Mouse (Mus musculus) ES-E14 (cell line): Measurements from ENCODE around the gene Eddm3b. TPM values are rescaled to one million over a fixed set of nuclear protein-coding genes. Genes with fewer than 3 reads are reported as not detected.
"Not testable (repeated sequence)": the region's sequence is repeated elsewhere in the genome, so short reads cannot be mapped to it uniquely, and the experiment has no call there.

Experiments used
- DNase-seq: peaks from one replicate; pipeline ENCODE4 v3.0.0-alpha.2; 2013; ENCODE audit warnings: low read depth, low spot score
- H3K27ac ChIP-seq: 2 replicates; pipeline ENCODE4 v1.5.1; 2012; ENCODE audit warnings: low read depth, mild to moderate bottlenecking, low read length, moderate library complexity, mixed read lengths; ENCODE audit not compliant: poor library complexity, insufficient read depth, severe bottlenecking
- H3K36me3 ChIP-seq: 2 replicates; pipeline ENCODE4 v1.6.1; 2012; ENCODE audit warnings: mild to moderate bottlenecking, low read length, moderate library complexity, mixed read lengths; ENCODE audit not compliant: control insufficient read depth, poor library complexity, insufficient read depth, severe bottlenecking
- H3K4me1 ChIP-seq, 2 experiments: fragments of 150-350 bp in 1 of 2; sonication (generic) in 1 of 2; 2 replicates each; pipeline ENCODE4 v1.6.1; 2012; ENCODE audit warnings: low read length in 2 of 2, mild to moderate bottlenecking in 1 of 2, mixed read lengths in 1 of 2; ENCODE audit not compliant: control insufficient read depth in 2 of 2, insufficient read depth in 2 of 2, poor library complexity in 1 of 2
- H3K4me3 ChIP-seq, 2 experiments: fragments of 150-350 bp in 1 of 2; sonication (generic) in 1 of 2; 2 replicates each; pipeline ENCODE4 v1.5.1; 2012; ENCODE audit warnings: low read length in 2 of 2, low read depth in 1 of 2, mild to moderate bottlenecking in 1 of 2, mixed read lengths in 1 of 2; ENCODE audit not compliant: insufficient read depth in 1 of 2, poor library complexity in 1 of 2, severe bottlenecking in 1 of 2
- H3K9ac ChIP-seq: 2 replicates; pipeline ENCODE4 v1.6.1; 2012; ENCODE audit warnings: low read depth, mild to moderate bottlenecking, low read length, mixed read lengths; ENCODE audit not compliant: poor library complexity, insufficient read depth, severe bottlenecking
- H3K9me3 ChIP-seq: fragments of 150-350 bp; sonication (generic); 2 replicates; pipeline ENCODE4 v1.6.1; 2012; ENCODE audit warnings: low read depth, mild to moderate bottlenecking, low read length; ENCODE audit not compliant: control insufficient read depth, insufficient read depth
- CHD2 ChIP-seq: IDR thresholded peaks from 2 replicates; pipeline ENCODE4 v1.6.1; 2014; ENCODE audit warnings: mild to moderate bottlenecking, low read depth, low read length, inconsistent platforms
- HCFC1 ChIP-seq: IDR thresholded peaks from 2 replicates; pipeline ENCODE4 v1.6.1; 2012; ENCODE audit warnings: low read length, inconsistent platforms, borderline replicate concordance; ENCODE audit not compliant: insufficient read depth
- MAFK ChIP-seq: IDR thresholded peaks from 2 replicates; pipeline ENCODE4 v1.6.1; 2014; ENCODE audit warnings: mild to moderate bottlenecking, low read depth, low read length, inconsistent platforms; ENCODE audit not compliant: insufficient read depth
- ZC3H11A ChIP-seq: IDR thresholded peaks from 2 replicates; pipeline ENCODE4 v1.6.1; 2012; ENCODE audit warnings: low read depth, mild to moderate bottlenecking, inconsistent platforms, low read length, borderline replicate concordance
- ZNF384 ChIP-seq: IDR thresholded peaks from 2 replicates; pipeline ENCODE4 v1.6.1; 2012; ENCODE audit warnings: low read depth, low read length, inconsistent platforms
- in situ Hi-C, 2 experiments: fragments of 600-800 bp; cut with MboI; formaldehyde crosslinking; loops; one replicate each; pipeline ENCODE4 v1.15.1; 2025; ENCODE audit warnings: low sequenced_read_pairs in 2 of 2, inconsistent platforms in 1 of 2; ENCODE audit not compliant: unreplicated experiment in 2 of 2
- total RNA-seq: library from RNA; depleted of rRNA; stranded (reverse); fragments of 300-350 nt; gene quantifications from 2 replicates; pipeline ENCODE4 v1.2.3, GENCODE M21; 2012

Gene Eddm3b
- total RNA-seq, 1 experiment, result not detected

GRCm38 (mm10) chr14:51095736-51096524 lies 18.3 kb upstream of the Eddm3b start:
- Histone ChIP-seq H3K9me3 (no peaks in the 10 kb centered on the region), H3K27ac (no peak overlapping the region), H3K4me1 (no peaks in the 10 kb centered on the region), H3K4me3 (no peak overlapping the region), H3K36me3 (no peaks in the 10 kb centered on the region), H3K9ac (no peak overlapping the region)
- in situ Hi-C loops, result loop anchor here (10.0 to 25.0 kb wide), 2 partner anchors 666 to 679 kb away; partner anchors contain the start of gene Ang4 (in 2 of the 2)
- TF ChIP-seq CHD2 (no peak), ZNF384 (no peak)
- no peak for DNase-seq

DNA sequence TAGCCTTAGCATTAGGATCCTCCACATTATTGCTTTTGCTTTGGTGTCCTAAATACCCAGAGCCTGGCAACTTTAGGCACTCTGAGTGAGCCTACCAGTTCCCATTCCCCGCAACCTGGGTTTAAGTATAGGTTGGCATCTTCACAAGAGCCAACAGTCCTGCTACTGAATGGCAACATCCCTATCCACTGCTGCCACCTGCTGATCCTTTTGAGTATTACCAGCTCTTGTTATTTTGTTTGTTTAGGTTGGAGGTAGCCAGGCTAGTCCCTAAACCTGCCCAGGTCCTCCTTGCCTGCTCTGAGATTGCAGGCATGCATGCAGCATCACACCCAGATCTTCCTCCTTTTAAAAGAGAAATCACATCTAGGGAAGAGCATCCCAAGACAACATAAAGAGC lies 15.9 kb upstream of the Eddm3b start:
- in situ Hi-C loops, result loop anchor here (10.0 to 25.0 kb wide), 2 partner anchors 664 to 677 kb away; partner anchors contain the start of gene Ang4 (in 2 of the 2)
- not testable (repeated sequence) for H3K9me3 ChIP-seq, DNase-seq, H3K4me1 ChIP-seq, H3K9ac ChIP-seq, H3K36me3 ChIP-seq, H3K27ac ChIP-seq, H3K4me3 ChIP-seq

- no peak overlapping the region for H3K4me3 ChIP-seq
- H3K27ac ChIP-seq, result no peak overlapping the region
- H3K4me1 ChIP-seq, result no peaks in the 10 kb centered on the region
- no peaks in the 10 kb centered on the region for H3K9me3 ChIP-seq
- in situ Hi-C loops, result loop anchor here (10.0 to 25.0 kb wide), 2 partner anchors 663 to 676 kb away; partner anchors contain the start of gene Ang4 (in 2 of the 2)
- DNase-seq, result no peak
- TF ChIP-seq CHD2 (no peak), HCFC1 (no peak), ZNF384 (no peak), MAFK (no peak), ZC3H11A (no peak)
- H3K36me3 ChIP-seq, result no peaks in the 10 kb centered on the region
- H3K9ac ChIP-seq, result no peak overlapping the region
Measured at GRCm38 (mm10) chr14:51098921-51099320, 15.3 kb upstream of the Eddm3b start.

DNA sequence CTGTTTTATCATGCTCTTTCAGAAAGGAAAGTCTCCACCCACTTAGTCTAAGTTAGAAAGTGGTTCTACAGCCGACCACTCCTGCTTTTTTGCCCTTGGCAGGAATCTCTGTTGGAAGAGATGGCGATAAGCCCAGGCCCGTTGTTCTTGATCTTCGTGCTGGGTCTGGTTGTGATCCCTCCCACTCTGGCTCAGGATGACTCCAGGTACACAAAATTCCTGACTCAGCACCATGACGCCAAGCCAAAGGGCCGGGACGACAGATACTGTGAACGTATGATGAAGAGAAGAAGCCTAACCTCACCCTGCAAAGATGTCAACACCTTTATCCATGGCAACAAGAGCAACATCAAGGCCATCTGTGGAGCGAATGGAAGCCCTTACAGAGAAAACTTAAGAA lies 12.9 kb upstream of the Eddm3b start:
- Histone ChIP-seq H3K4me1 (no peaks in the 10 kb centered on the region), H3K4me3 (no peak overlapping the region), H3K27ac (no peak overlapping the region), H3K36me3 (no peaks in the 10 kb centered on the region), H3K9me3 (no peaks in the 10 kb centered on the region), H3K9ac (no peak overlapping the region)
- in situ Hi-C loops, result no loop called here
- no peak for TF ChIP-seq CHD2
- no peak for TF ChIP-seq ZNF384
- peak; percentile 54 for TF ChIP-seq MAFK
- no peak for DNase-seq

DNA sequence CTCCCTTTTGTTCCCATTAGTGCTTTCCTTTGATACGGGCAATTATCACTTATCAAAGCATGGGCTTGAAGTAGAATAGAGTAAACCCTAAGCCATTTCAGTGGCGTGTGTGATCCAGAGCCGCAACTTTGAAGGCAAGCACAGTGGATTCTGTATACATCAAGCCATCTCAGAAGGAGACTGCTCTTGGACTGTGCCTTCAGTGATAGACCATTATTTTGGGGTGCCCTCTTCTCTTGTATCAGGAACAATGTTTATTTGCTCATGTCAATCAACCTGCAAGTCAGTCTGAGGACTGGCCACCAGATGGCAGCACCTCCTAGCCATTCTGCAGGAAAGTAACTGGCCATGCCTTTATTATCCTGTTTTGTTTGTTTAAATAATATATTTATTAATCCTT lies 11.0 kb upstream of the Eddm3b start:
- DNase-seq, result peak; percentile 40

More for the DNA sequence above, 11.0 kb upstream of the Eddm3b start:
- Histone ChIP-seq H3K9ac (no peak overlapping the region), H3K27ac (no peak overlapping the region), H3K4me3 (no peak overlapping the region), H3K4me1 (no peaks in the 10 kb centered on the region), H3K36me3 (no peaks in the 10 kb centered on the region), H3K9me3 (no peaks in the 10 kb centered on the region)
- no peak for TF ChIP-seq CHD2
- peak; percentile 47; the same call in 1 of the 2 replicates for TF ChIP-seq ZC3H11A
- in situ Hi-C loops, result no loop called here
